Mouse (Mus musculus) layer of hippocampus, adult 9-11 months (tissue): ENCODE results near the gene Slc34a2.

Experiments
- DNase-seq: peaks from one replicate; pipeline ENCODE4 v3.0.0; 2022

The Slc34a2 gene

DNA sequence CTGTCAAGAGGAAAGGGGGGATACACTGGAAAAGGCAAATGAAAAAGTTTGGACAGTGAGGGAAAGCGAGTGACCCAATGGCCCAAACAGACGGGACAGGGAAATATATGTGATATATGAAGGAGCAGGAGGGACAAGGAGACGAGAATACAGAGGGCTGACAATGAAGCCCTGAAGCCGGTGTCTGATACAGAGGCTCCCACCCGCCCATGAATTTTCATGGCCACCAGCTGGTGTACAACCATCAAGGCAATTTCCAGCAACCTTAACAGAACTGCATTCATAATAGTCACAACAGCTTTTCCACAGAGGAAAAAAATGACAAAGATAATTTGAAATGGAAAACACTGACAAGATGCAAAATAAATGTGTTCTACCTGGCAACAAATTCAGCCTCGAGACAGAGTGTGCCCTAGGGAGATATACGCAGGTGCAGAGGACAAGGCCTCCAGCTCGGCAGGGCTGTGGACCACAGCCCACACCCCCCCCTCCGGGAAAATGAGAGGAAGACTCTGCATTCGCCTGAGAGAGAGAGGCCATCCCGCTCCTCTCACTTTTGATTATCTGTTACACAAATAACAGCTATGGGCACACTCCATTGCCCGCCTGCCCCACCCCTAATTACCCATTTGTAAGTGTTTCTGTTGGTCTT is 76.9 kb downstream of the Slc34a2 start:
- no peak for DNase-seq

- DNase-seq = no peak
These were observed 80.3 kb downstream of the Slc34a2 start for GRCm38 (mm10) chr5:53118212-53118611.

GRCm38 (mm10) chr5:53119689-53120088 is 81.8 kb downstream of the Slc34a2 start:
- DNase-seq = no peak
